Mouse (Mus musculus) lung, adult 2 months (tissue): ENCODE data around the gene Dnah17.

Source experiments
- CTCF ChIP-seq: fragments of 200-500 bp; IDR thresholded peaks from 2 replicates; pipeline ENCODE4 v1.5.1; 2011; ENCODE audit warnings: mild to moderate bottlenecking, low read length, control low read depth; ENCODE audit not compliant: insufficient read depth
- POLR2A ChIP-seq: fragments of 200-500 bp; IDR thresholded peaks from 2 replicates; pipeline ENCODE4 v1.6.1; 2011; ENCODE audit warnings: low read depth, mild to moderate bottlenecking, control low read depth, low read length, borderline replicate concordance; ENCODE audit errors: extremely low read depth

- TF ChIP-seq CTCF (no peak), POLR2A (no peak)
Measured at GRCm38 (mm10) chr11:118024111-118024510, 106.3 kb downstream of the Dnah17 start.
